Mouse (Mus musculus) myocyte (in vitro differentiated cells): ENCODE results near the gene Scyl1. TPM values are rescaled to one million over a fixed set of nuclear protein-coding genes. Genes with fewer than 3 reads are reported as not detected.

Experiments
- H3K27me3 ChIP-seq: one replicate; pipeline ENCODE4 v1.6.1; 2011; ENCODE audit not compliant: control insufficient read depth, insufficient read depth, insufficient read length
- H3K36me3 ChIP-seq: one replicate; pipeline ENCODE4 v1.6.1; 2011; ENCODE audit not compliant: control insufficient read depth, insufficient read depth
- H3K4me2 ChIP-seq: one replicate; pipeline ENCODE4 v1.6.1; 2011; ENCODE audit warnings: low read depth, control low read depth
- H3K4me3 ChIP-seq: one replicate; pipeline ENCODE4 v1.5.1; 2011; ENCODE audit warnings: mild to moderate bottlenecking, control low read depth, moderate library complexity
- H3K79me2 ChIP-seq: one replicate; pipeline ENCODE4 v1.6.1; 2011; ENCODE audit not compliant: control insufficient read depth, insufficient read depth
- H3ac ChIP-seq: one replicate; pipeline ENCODE4 v1.6.1; 2011; ENCODE audit not compliant: control insufficient read depth, insufficient read length
- CEBPB ChIP-seq: IDR thresholded peaks from 2 replicates; pipeline ENCODE4 v1.6.1; 2011; ENCODE audit warnings: mild to moderate bottlenecking, moderate library complexity; ENCODE audit not compliant: poor library complexity, insufficient read depth, severe bottlenecking
- E2F4 ChIP-seq: IDR thresholded peaks from one replicate; pipeline ENCODE4 v1.6.1; 2011; ENCODE audit warnings: mild to moderate bottlenecking, control low read depth, moderate library complexity; ENCODE audit not compliant: insufficient read depth
- MAX ChIP-seq: IDR thresholded peaks from one replicate; pipeline ENCODE4 v1.6.1; 2011; ENCODE audit warnings: low read depth, mild to moderate bottlenecking, control low read depth
- MYOD1 ChIP-seq, 3 experiments: IDR thresholded peaks; one replicate each; pipeline ENCODE4 v1.6.1; 2011; ENCODE audit warnings: control low read depth in 2 of 3, low read depth in 2 of 3, mild to moderate bottlenecking in 2 of 3, moderate library complexity in 1 of 3; ENCODE audit not compliant: insufficient read length in 2 of 3, control insufficient read depth in 1 of 3
- MYOG ChIP-seq, 3 experiments: IDR thresholded peaks; one replicate each; pipeline ENCODE4 v1.6.1; 2011; ENCODE audit warnings: control low read depth in 2 of 3, low read depth in 2 of 3, mild to moderate bottlenecking in 2 of 3; ENCODE audit not compliant: insufficient read length in 2 of 3, control insufficient read depth in 1 of 3, insufficient read depth in 1 of 3
- POLR2A ChIP-seq: IDR thresholded peaks from one replicate; pipeline ENCODE4 v1.6.1; 2011; ENCODE audit warnings: low read depth, mild to moderate bottlenecking, control low read depth, moderate library complexity; ENCODE audit not compliant: insufficient read length
- POLR2AphosphoS2 ChIP-seq: IDR thresholded peaks from one replicate; pipeline ENCODE4 v1.6.1; 2011; ENCODE audit warnings: low read depth, control low read depth; ENCODE audit not compliant: insufficient read length
- REST ChIP-seq: IDR thresholded peaks from one replicate; pipeline ENCODE4 v1.6.1; 2011; ENCODE audit warnings: mild to moderate bottlenecking, control low read depth, moderate library complexity; ENCODE audit not compliant: insufficient read depth, insufficient read length
- SRF ChIP-seq: IDR thresholded peaks from one replicate; pipeline ENCODE4 v1.6.1; 2011; ENCODE audit warnings: low read depth; ENCODE audit not compliant: control insufficient read depth, insufficient read length
- TCF12 ChIP-seq: IDR thresholded peaks from one replicate; pipeline ENCODE4 v1.6.1; 2011; ENCODE audit warnings: mild to moderate bottlenecking, control low read depth; ENCODE audit not compliant: poor library complexity, insufficient read depth, severe bottlenecking
- TCF3 ChIP-seq: IDR thresholded peaks from one replicate; pipeline ENCODE4 v1.6.1; 2011; ENCODE audit warnings: low read depth, control low read depth; ENCODE audit not compliant: insufficient read length
- USF1 ChIP-seq: IDR thresholded peaks from one replicate; pipeline ENCODE4 v1.6.1; 2011; ENCODE audit warnings: low read depth, mild to moderate bottlenecking, control low read depth, moderate library complexity
- polyA plus RNA-seq: library from polyadenylated mRNA; unstranded; fragments of >200 nt; fragmentation: generic; extraction: Trizol; gene quantifications from one replicate; pipeline ENCODE4 v1.2.1, GENCODE M21; 2012; ENCODE audit warnings: missing spikeins

Gene Scyl1
- polyA plus RNA-seq, 1 experiment, result 73.5 TPM

DNA sequence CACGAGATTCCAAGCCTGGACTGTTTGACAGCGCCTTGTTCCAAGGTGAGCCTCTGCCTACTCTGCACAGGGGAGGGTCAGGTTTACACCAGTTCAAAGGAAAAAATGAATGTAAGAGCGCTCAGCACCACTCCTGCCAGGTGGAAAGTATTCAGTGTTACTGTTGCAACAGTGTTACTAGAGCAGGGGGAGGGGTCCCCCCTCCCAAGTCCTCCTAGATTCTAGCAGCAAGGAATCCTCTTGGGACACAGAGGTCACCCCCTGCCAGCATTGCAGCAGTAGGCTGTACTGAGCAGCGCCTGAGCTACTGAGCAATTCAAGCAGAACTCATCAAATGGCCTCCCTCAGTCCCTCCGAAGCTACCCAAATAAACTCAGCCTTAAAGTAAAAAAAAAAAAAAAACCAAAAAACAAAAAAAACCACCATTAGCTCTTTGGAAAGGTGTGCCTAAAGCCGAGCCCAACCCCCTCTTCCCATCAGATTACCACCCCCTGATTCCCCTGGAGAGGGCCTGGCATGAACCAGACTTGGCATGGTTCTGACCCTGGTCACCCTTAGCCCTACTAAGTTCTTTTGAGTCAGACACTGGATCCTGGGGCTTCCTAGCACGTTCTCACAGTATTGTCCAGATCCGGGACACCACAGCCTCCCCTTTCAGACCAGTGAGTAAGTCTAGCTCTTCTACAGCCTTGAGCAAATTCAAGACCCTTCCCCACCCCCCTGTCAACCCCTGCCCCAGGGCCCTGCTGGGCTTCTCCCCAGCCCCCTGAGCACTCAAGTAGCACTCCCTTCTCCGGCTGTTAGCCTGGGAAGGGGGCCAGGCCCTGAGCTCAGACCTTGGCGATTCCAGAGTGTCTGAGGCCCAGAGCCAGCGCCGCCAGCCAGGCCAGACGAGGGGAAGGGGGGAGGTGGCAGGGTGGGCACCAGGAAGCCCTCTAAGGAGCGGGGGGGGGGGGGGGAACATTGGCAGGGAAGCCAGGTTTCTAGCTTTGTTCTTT is 30.6 kb downstream of the Scyl1 start, which contains the start of gene Ltbp3:
TSS of gene Ltbp3 (plus strand) at position 585 of the 998 bp plus-strand sequence.
- peaks cover 19% of the 10 kb centered on the region for H3K79me2 ChIP-seq
- H3K4me3 ChIP-seq, result peak within 1 kb of the TSS; percentile 76
- peak in 1 of 3 experiments; percentile 16 for TF ChIP-seq MYOG (IDR thresholded peaks at IDR 0.05; ENCODE audit: control insufficient read depth in 1 of 3, insufficient read depth in 1 of 3, insufficient read length in 2 of 3, low read depth in 2 of 3)
- TF ChIP-seq REST, result no peak
- TF ChIP-seq SRF, result no peak
- H3K27me3 ChIP-seq, result peaks cover 9% of the 10 kb centered on the region
- peak within 1 kb of the TSS; percentile 91 for H3K4me2 ChIP-seq
- no peaks in the 10 kb centered on the region for H3K36me3 ChIP-seq
- peak within 1 kb of the TSS; percentile 50 for H3ac ChIP-seq

DNA sequence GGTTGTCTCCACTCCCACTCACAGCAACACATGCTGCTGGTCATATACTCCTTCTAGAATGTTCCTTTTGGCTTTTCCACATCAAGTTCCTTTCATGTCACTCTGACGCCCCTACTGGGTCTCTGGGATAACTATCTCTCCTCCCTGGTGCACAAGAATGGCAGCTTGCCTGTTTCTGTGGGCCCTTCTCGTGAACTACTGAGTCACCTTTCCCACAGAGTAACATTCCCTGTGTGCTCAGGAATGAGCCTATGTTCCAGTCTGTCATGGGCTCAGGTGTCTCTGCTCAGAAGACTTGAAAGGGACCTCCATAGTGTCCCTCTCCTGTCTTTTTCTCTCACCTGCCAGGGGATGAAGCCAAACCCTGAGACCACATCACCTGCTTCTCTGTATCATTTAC is 31.8 kb downstream of the Scyl1 start:
- peaks cover 9% of the 10 kb centered on the region for H3K27me3 ChIP-seq
- no peak overlapping the region for H3K4me3 ChIP-seq
- H3K36me3 ChIP-seq, result no peaks in the 10 kb centered on the region
- TF ChIP-seq MYOD1 (IDR thresholded peaks at IDR 0.05; ENCODE audit: control insufficient read depth in 1 of 3, insufficient read length in 2 of 3, low read depth in 2 of 3) (no peak), TCF12 (no peak), MAX (no peak), MYOG (IDR thresholded peaks at IDR 0.05; ENCODE audit: control insufficient read depth in 1 of 3, insufficient read depth in 1 of 3, insufficient read length in 2 of 3, low read depth in 2 of 3) (no peak), E2F4 (no peak), USF1 (no peak), SRF (no peak), POLR2AphosphoS2 (no peak), POLR2A (no peak), CEBPB (no peak), REST (no peak), TCF3 (no peak)
- H3ac ChIP-seq, result no peak overlapping the region
- H3K79me2 ChIP-seq, result peaks cover 15% of the 10 kb centered on the region
- H3K4me2 ChIP-seq, result no peak overlapping the region

GRCm38 (mm10) chr19:5734325-5734724 is 36.9 kb downstream of the Scyl1 start:
- Histone ChIP-seq H3K79me2 (peaks cover 10% of the 10 kb centered on the region), H3K27me3 (peaks cover 9% of the 10 kb centered on the region), H3ac (no peak overlapping the region), H3K36me3 (no peaks in the 10 kb centered on the region), H3K4me3 (no peak overlapping the region), H3K4me2 (no peak overlapping the region)
- TF ChIP-seq MYOD1 (IDR thresholded peaks at IDR 0.05; ENCODE audit: control insufficient read depth in 1 of 3, insufficient read length in 2 of 3, low read depth in 2 of 3) (no peak), SRF (no peak), MAX (no peak), TCF3 (no peak), MYOG (IDR thresholded peaks at IDR 0.05; ENCODE audit: control insufficient read depth in 1 of 3, insufficient read depth in 1 of 3, insufficient read length in 2 of 3, low read depth in 2 of 3) (no peak), TCF12 (no peak), CEBPB (no peak), REST (no peak), POLR2A (no peak), USF1 (no peak), E2F4 (no peak), POLR2AphosphoS2 (no peak)

- H3K4me2 ChIP-seq, result peak overlapping the region; percentile 92
- no peaks in the 10 kb centered on the region for H3K36me3 ChIP-seq
- TF ChIP-seq POLR2AphosphoS2, result peak; percentile 86
- TF ChIP-seq TCF12, result no peak
- peak; percentile 87 for TF ChIP-seq E2F4
- TF ChIP-seq USF1, result peak; percentile 87
- TF ChIP-seq REST, result no peak
- TF ChIP-seq TCF3, result no peak
- TF ChIP-seq MAX, result peak; percentile 17
- peak in 1 of 3 experiments; percentile 12 for TF ChIP-seq MYOD1 (IDR thresholded peaks at IDR 0.05; ENCODE audit: control insufficient read depth in 1 of 3, insufficient read length in 2 of 3, low read depth in 2 of 3)
- peak; percentile 90 for TF ChIP-seq POLR2A
- TF ChIP-seq SRF, result peak; percentile 87
- TF ChIP-seq MYOG (IDR thresholded peaks at IDR 0.05; ENCODE audit: control insufficient read depth in 1 of 3, insufficient read depth in 1 of 3, insufficient read length in 2 of 3, low read depth in 2 of 3), result peak in 1 of 3 experiments; percentile 26
- no peak for TF ChIP-seq CEBPB
- H3ac ChIP-seq, result peak overlapping the region; percentile 27
- peaks cover under 1% of the 10 kb centered on the region for H3K27me3 ChIP-seq
- peak overlapping the region; percentile 61 for H3K4me3 ChIP-seq
- peaks cover 38% of the 10 kb centered on the region for H3K79me2 ChIP-seq
These were observed 39.8 kb downstream of the Scyl1 start for GRCm38 (mm10) chr19:5731264-5731978.
